Mouse (Mus musculus): Measurements from ENCODE around the gene Rps2. TPM values are rescaled to one million over a fixed set of nuclear protein-coding genes. Genes with fewer than 3 reads are reported as not detected.

The Rps2 gene
- polyA plus RNA-seq, 1 experiment from 2014 or later = 771 TPM

GRCm38 (mm10) chr17:24724184-24724583 lies 6.3 kb downstream of the Rps2 start, which contains the start of gene Ndufb10:
Ndufb10 (minus strand) TSS chr17:24724478.
- Histone ChIP-seq H3K27me3 (0 out of 2 replicates have a peak, but pooled peaks cover 11% of the 10 kb centered on the region), H3K4me2 (replicated peaks) (peak within 1 kb of the TSS; percentile 94), H3K27ac (peak within 1 kb of the TSS; percentile 82), H3K4me1 (replicated peaks) (peaks cover 34% of the 10 kb centered on the region), H3K4me3 (replicated peaks) (peak within 1 kb of the TSS; percentile 78), H3K9ac (replicated peaks) (peak within 1 kb of the TSS; percentile 94), H3K9me3 (no peaks in the 10 kb centered on the region), H3K36me3 (peaks cover 16% of the 10 kb centered on the region)
- ATAC-seq = peak; percentile 79
- WGBS = under 1% methylated on average over 30 of the region's 30 CpGs

DNA sequence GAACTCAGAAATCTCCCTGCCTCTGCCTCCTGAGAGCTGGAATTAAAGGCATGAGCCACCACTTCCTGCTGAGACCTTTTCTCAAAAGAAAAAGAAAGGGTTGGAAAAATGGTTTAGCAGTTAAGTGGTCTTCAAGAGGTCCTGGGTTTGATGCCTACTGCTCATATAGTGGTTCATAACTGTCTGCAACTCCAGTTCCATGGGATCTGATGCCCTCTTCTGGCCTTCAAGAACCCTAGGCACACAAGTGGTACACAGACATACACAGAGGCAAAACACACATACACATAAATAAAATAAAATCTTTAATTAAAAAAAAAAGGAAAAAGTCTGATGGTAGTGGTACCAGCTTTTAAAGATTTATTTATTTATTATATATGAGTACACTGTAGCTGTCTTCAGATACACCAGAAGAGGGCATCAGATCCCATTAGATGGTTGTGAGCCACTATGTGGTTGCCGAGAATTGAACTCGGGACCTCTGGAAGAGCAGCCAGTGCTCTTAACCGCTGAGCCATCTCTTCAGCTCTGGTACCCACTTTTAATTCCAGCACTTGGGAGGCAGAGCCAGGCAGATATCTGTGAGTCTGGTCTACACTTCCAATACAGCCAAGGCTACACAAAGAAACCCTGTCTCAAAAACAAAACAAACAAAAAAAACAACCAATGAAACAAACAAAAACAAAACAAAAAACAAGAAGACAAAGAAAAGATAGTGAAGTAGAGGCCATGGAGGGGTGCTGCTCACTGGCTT lies 7.9 kb downstream of the Rps2 start:
- H3K4me3 ChIP-seq (replicated peaks) = no peak overlapping the region
- no peak for ATAC-seq
- H3K27me3 ChIP-seq = 0 out of 2 replicates have a peak, but pooled peaks cover 11% of the 10 kb centered on the region

DNA sequence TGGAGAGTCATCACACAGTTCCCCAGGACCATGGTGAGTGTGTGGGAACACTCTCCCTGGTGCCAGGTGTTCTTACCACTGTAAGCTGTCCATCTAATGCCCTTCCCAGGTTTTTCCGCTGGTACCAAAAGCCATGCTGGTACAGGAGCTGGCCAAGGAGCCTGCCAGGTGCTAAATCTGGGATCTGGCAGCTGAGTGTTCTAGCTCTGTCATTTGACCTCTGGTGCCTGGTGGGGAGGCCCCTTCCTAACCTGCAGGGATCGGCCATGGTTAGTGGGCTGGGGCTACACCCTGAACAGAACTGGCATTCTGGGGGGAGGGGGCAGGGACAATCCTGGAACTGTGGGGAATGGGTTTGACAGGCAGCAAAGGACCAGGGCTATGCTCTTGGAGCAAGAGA lies 9.7 kb downstream of the Rps2 start, which contains the start of gene Rpl3l:
Rpl3l (plus strand) TSS at position 203 of the 400 bp plus-strand sequence.
- no peak within 1 kb of the TSS for H3K4me3 ChIP-seq (replicated peaks)
- 0 out of 2 replicates have a peak, but pooled peaks cover 11% of the 10 kb centered on the region for H3K27me3 ChIP-seq
- no peak within 1 kb of the TSS for H3K9ac ChIP-seq (replicated peaks)
- WGBS = 86% methylated on average over 2 of the region's 2 CpGs
- ATAC-seq = no peak
- H3K9me3 ChIP-seq = no peaks in the 10 kb centered on the region
- no peak within 1 kb of the TSS for H3K4me2 ChIP-seq (replicated peaks)
- H3K27ac ChIP-seq = no peak within 1 kb of the TSS
- peaks cover 13% of the 10 kb centered on the region for H3K4me1 ChIP-seq (replicated peaks)
- peaks cover under 1% of the 10 kb centered on the region for H3K36me3 ChIP-seq

More for the DNA sequence above, 7.9 kb downstream of the Rps2 start:
- H3K4me1 ChIP-seq (replicated peaks) = peaks cover 29% of the 10 kb centered on the region
- no peak overlapping the region for H3K4me2 ChIP-seq (replicated peaks)
- no peak overlapping the region for H3K9ac ChIP-seq (replicated peaks)
- peaks cover 16% of the 10 kb centered on the region for H3K36me3 ChIP-seq
- WGBS = 81% methylated on average over 3 of the region's 3 CpGs
- H3K9me3 ChIP-seq = no peaks in the 10 kb centered on the region
- no peak overlapping the region for H3K27ac ChIP-seq

DNA sequence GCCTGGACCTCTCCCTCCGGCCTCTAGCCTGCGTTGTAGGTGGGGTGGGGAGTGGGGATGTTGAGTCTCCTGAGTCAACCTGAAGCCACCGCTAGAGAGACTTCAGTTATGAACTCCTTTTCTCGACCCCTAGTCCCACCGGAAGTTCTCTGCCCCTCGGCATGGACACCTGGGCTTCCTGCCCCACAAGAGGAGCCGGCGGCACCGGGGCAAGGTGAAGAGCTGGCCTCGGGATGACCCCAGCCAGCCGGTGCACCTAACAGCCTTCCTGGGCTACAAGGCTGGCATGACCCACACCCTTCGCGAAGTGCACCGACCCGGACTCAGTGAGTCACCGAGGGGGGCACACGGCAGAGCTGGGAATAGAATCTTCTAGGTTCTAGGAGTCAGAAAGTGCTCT lies 10.3 kb downstream of the Rps2 start:
- Histone ChIP-seq H3K9me3 (no peaks in the 10 kb centered on the region), H3K36me3 (no peaks in the 10 kb centered on the region), H3K27ac (no peak overlapping the region), H3K27me3 (0 out of 2 replicates have a peak, but pooled peaks cover 11% of the 10 kb centered on the region), H3K9ac (replicated peaks) (no peak overlapping the region), H3K4me2 (replicated peaks) (no peak overlapping the region), H3K4me1 (replicated peaks) (peaks cover 7% of the 10 kb centered on the region), H3K4me3 (replicated peaks) (no peak overlapping the region)
- WGBS = 72% methylated on average over 17 of the region's 17 CpGs
- ATAC-seq = no peak

DNA sequence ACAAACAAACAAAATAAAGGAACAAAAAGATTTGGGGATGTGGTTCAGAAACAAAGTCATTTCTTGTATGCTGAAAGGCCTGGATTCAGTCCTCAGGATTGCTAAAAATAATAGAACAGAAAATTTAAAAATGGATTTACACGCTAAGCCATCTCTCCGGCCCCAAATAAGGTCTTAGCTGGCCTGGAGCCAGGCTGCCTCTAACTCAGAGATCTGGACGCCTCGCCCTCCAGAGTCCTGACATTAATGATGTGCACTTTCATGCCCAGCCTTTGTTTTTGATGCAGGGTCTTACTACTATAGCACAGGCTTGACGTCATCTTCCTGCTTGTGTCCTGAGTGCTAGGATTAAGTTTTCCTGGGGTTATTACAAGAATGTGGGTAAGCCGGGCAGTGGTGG lies 11.2 kb downstream of the Rps2 start:
- no peaks in the 10 kb centered on the region for H3K4me1 ChIP-seq (replicated peaks)
- H3K27ac ChIP-seq = no peak overlapping the region
- ATAC-seq = no peak
- H3K9ac ChIP-seq (replicated peaks) = no peak overlapping the region
- H3K9me3 ChIP-seq = no peaks in the 10 kb centered on the region
- no peak overlapping the region for H3K4me2 ChIP-seq (replicated peaks)
- 86% methylated on average over 6 of the region's 6 CpGs for WGBS
- H3K4me3 ChIP-seq (replicated peaks) = no peak overlapping the region
- H3K36me3 ChIP-seq = no peaks in the 10 kb centered on the region
- peaks cover 19% of the 10 kb centered on the region; the same call in 1 of the 2 replicates for H3K27me3 ChIP-seq

- Histone ChIP-seq H3K27me3 (peaks cover 19% of the 10 kb centered on the region; the same call in 1 of the 2 replicates), H3K4me1 (replicated peaks) (peaks cover 2% of the 10 kb centered on the region; the same call in 1 of the 2 replicates), H3K9ac (replicated peaks) (no peak overlapping the region), H3K4me3 (replicated peaks) (no peak overlapping the region), H3K9me3 (no peaks in the 10 kb centered on the region), H3K36me3 (no peaks in the 10 kb centered on the region), H3K27ac (no peak overlapping the region), H3K4me2 (replicated peaks) (no peak overlapping the region)
- 82% methylated on average over 14 of the region's 14 CpGs for whole genome bisulfite sequencing
- no peak for ATAC-seq
Observed at GRCm38 (mm10) chr17:24730787-24731186, 12.9 kb downstream of the Rps2 start.

DNA sequence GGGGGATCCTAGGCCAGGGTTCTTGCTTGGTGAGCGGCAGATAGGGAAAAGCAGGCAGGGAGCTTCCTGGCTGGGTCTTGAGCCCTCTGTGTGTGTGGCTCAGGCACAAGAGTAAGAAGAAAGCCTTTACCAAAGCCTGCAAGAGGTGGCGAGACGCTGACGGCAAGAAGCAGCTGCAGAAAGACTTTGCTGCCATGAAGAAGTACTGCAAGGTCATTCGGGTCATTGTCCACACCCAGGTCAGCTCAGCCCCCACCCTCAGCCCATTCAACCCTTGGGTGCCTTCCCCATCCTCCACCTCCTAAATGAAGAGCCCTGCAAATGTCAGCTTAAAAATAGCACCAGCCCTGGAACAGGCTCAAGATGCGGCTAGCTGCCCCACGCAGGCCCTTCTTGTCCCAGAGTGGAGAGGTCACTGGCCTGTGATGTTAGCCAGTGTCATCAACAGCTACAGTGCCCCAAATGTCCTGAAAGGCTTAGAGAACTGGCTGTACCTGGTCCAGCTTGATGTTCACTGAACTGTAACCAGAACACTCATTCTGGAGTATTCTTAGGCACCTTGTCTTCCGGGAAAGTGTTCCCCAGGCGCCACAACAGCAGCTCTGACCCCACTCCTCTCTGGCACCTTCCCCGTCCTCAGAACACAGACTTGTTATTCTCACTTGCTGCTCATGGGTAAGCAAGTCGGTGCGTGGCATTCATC lies 14.5 kb downstream of the Rps2 start:
- 80% methylated on average over 12 of the region's 12 CpGs for WGBS
- Histone ChIP-seq H3K27ac (no peak overlapping the region), H3K36me3 (no peaks in the 10 kb centered on the region), H3K4me3 (replicated peaks) (no peak overlapping the region), H3K9ac (replicated peaks) (no peak overlapping the region), H3K4me2 (replicated peaks) (no peak overlapping the region), H3K9me3 (no peaks in the 10 kb centered on the region), H3K4me1 (replicated peaks) (peaks cover 14% of the 10 kb centered on the region), H3K27me3 (peaks cover 19% of the 10 kb centered on the region; the same call in 1 of the 2 replicates)
- no peak for ATAC-seq

DNA sequence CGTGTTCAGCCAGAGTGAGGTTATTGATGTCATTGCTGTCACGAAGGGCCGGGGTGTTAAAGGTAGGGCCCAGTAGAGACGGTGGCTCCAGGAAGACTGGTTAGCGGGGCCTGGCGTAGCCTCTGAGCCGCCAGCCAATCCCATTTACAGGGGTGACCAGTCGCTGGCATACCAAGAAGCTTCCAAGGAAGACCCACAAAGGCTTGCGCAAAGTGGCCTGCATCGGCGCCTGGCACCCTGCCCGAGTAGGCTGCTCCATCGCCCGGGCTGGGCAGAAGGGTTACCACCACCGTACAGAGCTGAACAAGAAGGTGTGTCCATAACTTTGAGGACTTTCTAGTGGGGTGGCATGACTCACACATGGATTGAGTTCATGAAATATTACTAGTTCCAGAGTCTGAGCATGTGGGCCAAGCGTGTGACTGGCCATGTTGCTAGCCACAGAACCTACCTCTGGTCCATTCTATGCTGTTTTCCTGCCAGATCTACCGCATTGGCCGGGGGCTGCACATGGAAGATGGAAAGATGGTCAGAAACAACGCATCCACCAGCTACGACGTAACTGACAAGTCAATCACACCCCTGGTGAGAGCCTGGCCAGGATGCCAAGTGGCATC lies 15.6 kb downstream of the Rps2 start:
- 0 out of 2 replicates have a peak overlapping the region, but pooled peaks have one; percentile 36 for H3K9ac ChIP-seq (replicated peaks)
- H3K36me3 ChIP-seq = no peaks in the 10 kb centered on the region
- peaks cover 7% of the 10 kb centered on the region; the same call in 1 of the 2 replicates for H3K27me3 ChIP-seq
- 93% methylated on average over 21 of the region's 21 CpGs for WGBS
- ATAC-seq = no peak
- H3K27ac ChIP-seq = no peak overlapping the region
- H3K9me3 ChIP-seq = no peaks in the 10 kb centered on the region
- H3K4me3 ChIP-seq (replicated peaks) = no peak overlapping the region
- H3K4me2 ChIP-seq (replicated peaks) = no peak overlapping the region
- peaks cover 15% of the 10 kb centered on the region for H3K4me1 ChIP-seq (replicated peaks)

GRCm38 (mm10) chr17:24734513-24734912 lies 16.6 kb downstream of the Rps2 start:
- 85% methylated on average over 1 of the region's 1 CpGs for WGBS
- no peaks in the 10 kb centered on the region for H3K9me3 ChIP-seq

DNA sequence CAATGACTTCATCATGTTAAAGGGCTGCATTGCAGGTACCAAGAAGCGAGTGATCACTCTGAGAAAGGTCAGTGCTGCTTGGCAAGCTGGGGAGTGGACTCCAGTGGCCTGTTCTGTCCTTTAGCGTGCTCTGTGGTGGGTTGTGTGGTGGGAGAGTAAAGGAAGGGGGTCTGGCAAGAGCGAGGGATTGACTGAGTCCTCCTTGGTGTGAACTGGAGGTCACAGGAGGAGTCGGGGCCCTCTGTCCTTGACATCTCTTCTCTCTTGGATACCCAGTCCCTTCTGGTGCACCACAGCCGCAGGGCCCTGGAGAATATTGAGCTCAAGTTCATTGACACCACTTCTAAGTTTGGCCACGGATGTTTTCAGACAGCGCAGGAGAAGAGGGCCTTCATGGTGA lies 17.5 kb downstream of the Rps2 start:
- H3K4me2 ChIP-seq (replicated peaks) = no peak overlapping the region
- H3K9me3 ChIP-seq = no peaks in the 10 kb centered on the region
- WGBS = 83% methylated on average over 7 of the region's 7 CpGs
- H3K9ac ChIP-seq (replicated peaks) = no peak overlapping the region
- no peak overlapping the region for H3K4me3 ChIP-seq (replicated peaks)
- 0 out of 2 replicates have a peak, but pooled peaks have one; percentile 9 for ATAC-seq
- H3K27me3 ChIP-seq = peaks cover 7% of the 10 kb centered on the region; the same call in 1 of the 2 replicates
- H3K36me3 ChIP-seq = no peaks in the 10 kb centered on the region
- peaks cover 15% of the 10 kb centered on the region for H3K4me1 ChIP-seq (replicated peaks)
- no peak overlapping the region for H3K27ac ChIP-seq

More at GRCm38 (mm10) chr17:24734513-24734912, 16.6 kb downstream of the Rps2 start:
- Histone ChIP-seq H3K27me3 (peaks cover 7% of the 10 kb centered on the region; the same call in 1 of the 2 replicates), H3K4me3 (replicated peaks) (no peak overlapping the region), H3K4me1 (replicated peaks) (peaks cover 15% of the 10 kb centered on the region), H3K4me2 (replicated peaks) (no peak overlapping the region), H3K9ac (replicated peaks) (no peak overlapping the region), H3K36me3 (no peaks in the 10 kb centered on the region), H3K27ac (no peak overlapping the region)
- no peak for ATAC-seq

DNA sequence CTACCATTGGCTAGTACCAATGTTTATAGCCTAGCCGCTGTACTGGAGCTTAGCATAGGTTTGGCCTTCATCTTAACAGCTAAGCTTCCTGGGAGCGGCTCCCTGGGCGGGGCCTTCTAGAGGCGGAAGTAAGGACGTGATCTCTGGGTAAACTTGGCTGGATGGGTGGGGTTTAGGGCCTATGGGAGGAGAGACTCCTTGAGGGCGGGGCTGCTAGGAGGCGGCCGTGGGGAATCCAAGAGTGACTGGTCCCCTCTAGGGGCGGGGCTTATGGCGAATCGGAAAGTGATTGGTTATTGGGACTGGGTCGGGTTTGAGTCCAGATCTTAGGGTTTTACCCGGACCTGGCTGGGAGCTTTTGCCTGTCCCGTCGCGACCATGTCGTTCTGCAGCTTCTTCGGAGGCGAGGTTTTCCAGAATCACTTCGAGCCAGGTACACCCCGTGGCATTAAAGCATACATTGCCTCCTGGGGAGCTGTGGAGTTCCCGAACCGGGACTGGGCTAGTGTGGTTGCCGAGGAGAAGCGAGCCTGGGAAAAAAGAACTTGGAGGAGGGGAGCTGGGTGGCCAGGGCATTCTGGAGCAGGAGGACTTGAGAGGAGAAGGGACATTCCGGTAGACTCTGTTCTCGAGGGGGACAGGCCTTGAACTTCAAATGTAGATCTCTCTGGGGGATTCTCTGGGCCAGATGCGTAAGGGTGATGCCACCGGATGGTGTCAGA lies 18.6 kb downstream of the Rps2 start, which contains the start of gene Msrb1:
Msrb1 (plus strand) TSS at position 313 of the 722 bp plus-strand sequence.
- H3K9me3 ChIP-seq = no peaks in the 10 kb centered on the region
- whole genome bisulfite sequencing = 1% methylated on average over 29 of the region's 29 CpGs
- ATAC-seq = peak; percentile 93
- H3K36me3 ChIP-seq = no peaks in the 10 kb centered on the region
- H3K27me3 ChIP-seq = peaks cover 7% of the 10 kb centered on the region; the same call in 1 of the 2 replicates
- H3K9ac ChIP-seq (replicated peaks) = peak within 1 kb of the TSS; percentile 57
- peaks cover 15% of the 10 kb centered on the region for H3K4me1 ChIP-seq (replicated peaks)
- H3K27ac ChIP-seq = peak within 1 kb of the TSS; percentile 21; the same call in 1 of the 2 replicates
- peak within 1 kb of the TSS; percentile 52 for H3K4me3 ChIP-seq (replicated peaks)
- H3K4me2 ChIP-seq (replicated peaks) = peak within 1 kb of the TSS; percentile 81
